Mouse (Mus musculus) right cerebral cortex, adult 18-20 months (tissue): ENCODE measurements around the gene Scn3a.
A peak's percentile ranks its signal among the peaks of the same experiment; 100 is the strongest.

Source experiments
- DNase-seq: peaks from one replicate; pipeline ENCODE4 v3.0.0; 2022; ENCODE audit warnings: mixed read lengths

Gene Scn3a

GRCm38 (mm10) chr2:65566793-65567787 is at the start of gene Scn3a:
TSS of gene Scn3a (minus strand) at chr2:65567627.
- DNase-seq, result peak; percentile 76

GRCm38 (mm10) chr2:65611887-65612286 is 44.5 kb upstream of the Scn3a start:
- DNase-seq, result no peak

- no peak for DNase-seq
Observed at GRCm38 (mm10) chr2:65607813-65608212, 40.4 kb upstream of the Scn3a start.

- peak; percentile 40 for DNase-seq
Observed at GRCm38 (mm10) chr2:65587679-65588078, 20.3 kb upstream of the Scn3a start.

GRCm38 (mm10) chr2:65567925-65568324 is 498 bp upstream of the Scn3a start:
- DNase-seq, result no peak

- no peak for DNase-seq
Observed at GRCm38 (mm10) chr2:65563898-65564297, 3.5 kb downstream of the Scn3a start.

GRCm38 (mm10) chr2:65557719-65558118 is 9.7 kb downstream of the Scn3a start:
- no peak for DNase-seq

GRCm38 (mm10) chr2:65554662-65555061 is 12.8 kb downstream of the Scn3a start:
- no peak for DNase-seq

GRCm38 (mm10) chr2:65553473-65553872 is 14.0 kb downstream of the Scn3a start:
- DNase-seq, result no peak

- no peak for DNase-seq
Observed at GRCm38 (mm10) chr2:65552727-65553126, 14.7 kb downstream of the Scn3a start.

GRCm38 (mm10) chr2:65552222-65552621 is 15.2 kb downstream of the Scn3a start:
- no peak for DNase-seq

- DNase-seq, result no peak
Observed at GRCm38 (mm10) chr2:65551736-65552135, 15.7 kb downstream of the Scn3a start.

- DNase-seq, result no peak
Observed at GRCm38 (mm10) chr2:65550564-65550963, 16.9 kb downstream of the Scn3a start.

GRCm38 (mm10) chr2:65548665-65549064 is 18.8 kb downstream of the Scn3a start:
- no peak for DNase-seq

GRCm38 (mm10) chr2:65547341-65547740 is 20.1 kb downstream of the Scn3a start:
- no peak for DNase-seq

- no peak for DNase-seq
Observed at GRCm38 (mm10) chr2:65542906-65543592, 24.4 kb downstream of the Scn3a start.

- no peak for DNase-seq
Observed at GRCm38 (mm10) chr2:65541781-65542180, 25.6 kb downstream of the Scn3a start.

GRCm38 (mm10) chr2:65538436-65538835 is 29.0 kb downstream of the Scn3a start:
- DNase-seq, result peak; percentile 13

GRCm38 (mm10) chr2:65532127-65532854 is 35.1 kb downstream of the Scn3a start:
- no peak for DNase-seq

- DNase-seq, result no peak
Observed at GRCm38 (mm10) chr2:65529148-65529547, 38.3 kb downstream of the Scn3a start.

GRCm38 (mm10) chr2:65516703-65517102 is 50.7 kb downstream of the Scn3a start:
- no peak for DNase-seq

- DNase-seq, result no peak
Observed at GRCm38 (mm10) chr2:65508217-65508616, 59.2 kb downstream of the Scn3a start.

GRCm38 (mm10) chr2:65490450-65490849 is 77.0 kb downstream of the Scn3a start:
- DNase-seq, result no peak
